Mouse (Mus musculus): ENCODE measurements at regions not wholly inside any gene's neighbourhood (a gene's known extent, or its start where the extent isn't known, plus 50 kb on each side); places are given as distances from the start of the nearest gene placed in this dataset.
"Not testable (repeated sequence)": the region's sequence is repeated elsewhere in the genome, so short reads cannot be mapped to it uniquely, and the experiment has no call there.

- Histone ChIP-seq H3K27me3 (ENCODE audit: control insufficient read depth, insufficient read depth, low read length) (no peaks in the 10 kb centered on the region), H3K4me3 (ENCODE audit: control insufficient read depth, insufficient read depth, low read length) (no peak overlapping the region)
- TF ChIP-seq CTCF (IDR thresholded peaks at IDR 0.05; ENCODE audit: borderline replicate concordance, control insufficient read depth, extremely low read depth, insufficient read depth, low read length, poor library complexity) (no peak), POLR2A (IDR thresholded peaks at IDR 0.05; ENCODE audit: control insufficient read depth, extremely low read depth, insufficient read depth, low read length, poor library complexity) (no peak)
Measured at GRCm38 (mm10) chr14:61758586-61758985, 151.3 kb downstream of the Kcnrg start.

GRCm38 (mm10) chr14:61760176-61760575 is 152.9 kb downstream of the Kcnrg start:
- H3K4me1 ChIP-seq (replicated peaks; ENCODE audit: control insufficient read depth, insufficient read depth, low read length); H3K4me3 ChIP-seq (ENCODE audit: control insufficient read depth, insufficient read depth, low read length); H3K36me3 ChIP-seq (ENCODE audit: control insufficient read depth, insufficient read depth, low read length); H3K27ac ChIP-seq (ENCODE audit: control insufficient read depth, insufficient read depth, low read length); DNase-seq; H3K27me3 ChIP-seq (ENCODE audit: control insufficient read depth, insufficient read depth, low read length): not testable (repeated sequence)
- 94% methylated on average over 12 of the region's 12 CpGs for WGBS

More at GRCm38 (mm10) chr14:61758586-61758985, 151.3 kb downstream of the Kcnrg start:
- no peak for DNase-seq
- Histone ChIP-seq H3K27ac (ENCODE audit: control insufficient read depth, insufficient read depth, low read length) (no peak overlapping the region), H3K36me3 (ENCODE audit: control insufficient read depth, insufficient read depth, low read length) (no peaks in the 10 kb centered on the region), H3K4me1 (replicated peaks; ENCODE audit: control insufficient read depth, insufficient read depth, low read length) (peaks cover 6% of the 10 kb centered on the region)
- 95% methylated on average over 5 of the region's 5 CpGs for WGBS

GRCm38 (mm10) chr14:61762076-61762475 is 154.8 kb downstream of the Kcnrg start:
- Histone ChIP-seq H3K4me1 (replicated peaks; ENCODE audit: control insufficient read depth, insufficient read depth, low read length) (peaks cover 4% of the 10 kb centered on the region), H3K27ac (ENCODE audit: control insufficient read depth, insufficient read depth, low read length) (no peak overlapping the region), H3K36me3 (ENCODE audit: control insufficient read depth, insufficient read depth, low read length) (no peaks in the 10 kb centered on the region), H3K4me3 (ENCODE audit: control insufficient read depth, insufficient read depth, low read length) (no peak overlapping the region), H3K27me3 (ENCODE audit: control insufficient read depth, insufficient read depth, low read length) (no peaks in the 10 kb centered on the region)
- no peak for DNase-seq
- TF ChIP-seq CTCF (IDR thresholded peaks at IDR 0.05; ENCODE audit: borderline replicate concordance, control insufficient read depth, extremely low read depth, insufficient read depth, low read length, poor library complexity) (no peak), POLR2A (IDR thresholded peaks at IDR 0.05; ENCODE audit: control insufficient read depth, extremely low read depth, insufficient read depth, low read length, poor library complexity) (no peak)
- WGBS, result 89% methylated on average over 5 of the region's 5 CpGs

- Histone ChIP-seq H3K36me3 (ENCODE audit: control insufficient read depth, insufficient read depth, low read length) (no peaks in the 10 kb centered on the region), H3K4me3 (ENCODE audit: control insufficient read depth, insufficient read depth, low read length) (no peak overlapping the region), H3K27ac (ENCODE audit: control insufficient read depth, insufficient read depth, low read length) (no peak overlapping the region), H3K4me1 (replicated peaks; ENCODE audit: control insufficient read depth, insufficient read depth, low read length) (no peaks in the 10 kb centered on the region), H3K27me3 (ENCODE audit: control insufficient read depth, insufficient read depth, low read length) (no peaks in the 10 kb centered on the region)
- WGBS, result 94% methylated on average over 5 of the region's 5 CpGs
- no peak for DNase-seq
- TF ChIP-seq CTCF (IDR thresholded peaks at IDR 0.05; ENCODE audit: borderline replicate concordance, control insufficient read depth, extremely low read depth, insufficient read depth, low read length, poor library complexity), result no peak
- TF ChIP-seq POLR2A (IDR thresholded peaks at IDR 0.05; ENCODE audit: control insufficient read depth, extremely low read depth, insufficient read depth, low read length, poor library complexity), result no peak
Measured at GRCm38 (mm10) chr14:61769881-61770280, 162.6 kb downstream of the Kcnrg start.

- H3K4me1 ChIP-seq (replicated peaks; ENCODE audit: control insufficient read depth, insufficient read depth, low read length), result no peaks in the 10 kb centered on the region
- TF ChIP-seq CTCF (IDR thresholded peaks at IDR 0.05; ENCODE audit: borderline replicate concordance, control insufficient read depth, extremely low read depth, insufficient read depth, low read length, poor library complexity) (no peak), POLR2A (IDR thresholded peaks at IDR 0.05; ENCODE audit: control insufficient read depth, extremely low read depth, insufficient read depth, low read length, poor library complexity) (no peak)
- DNase-seq, result no peak
- H3K36me3 ChIP-seq (ENCODE audit: control insufficient read depth, insufficient read depth, low read length), result no peaks in the 10 kb centered on the region
- no peaks in the 10 kb centered on the region for H3K27me3 ChIP-seq (ENCODE audit: control insufficient read depth, insufficient read depth, low read length)
- 78% methylated on average over 3 of the region's 3 CpGs for WGBS
- no peak overlapping the region for H3K4me3 ChIP-seq (ENCODE audit: control insufficient read depth, insufficient read depth, low read length)
- H3K27ac ChIP-seq (ENCODE audit: control insufficient read depth, insufficient read depth, low read length), result no peak overlapping the region
Measured at GRCm38 (mm10) chr14:61774171-61774570, 166.9 kb downstream of the Kcnrg start.

- WGBS, result 90% methylated on average over 5 of the region's 5 CpGs
- Histone ChIP-seq H3K4me3 (ENCODE audit: control insufficient read depth, insufficient read depth, low read length) (no peak overlapping the region), H3K36me3 (ENCODE audit: control insufficient read depth, insufficient read depth, low read length) (no peaks in the 10 kb centered on the region), H3K27me3 (ENCODE audit: control insufficient read depth, insufficient read depth, low read length) (no peaks in the 10 kb centered on the region), H3K27ac (ENCODE audit: control insufficient read depth, insufficient read depth, low read length) (no peak overlapping the region), H3K4me1 (replicated peaks; ENCODE audit: control insufficient read depth, insufficient read depth, low read length) (no peaks in the 10 kb centered on the region)
- TF ChIP-seq CTCF (IDR thresholded peaks at IDR 0.05; ENCODE audit: borderline replicate concordance, control insufficient read depth, extremely low read depth, insufficient read depth, low read length, poor library complexity) (no peak), POLR2A (IDR thresholded peaks at IDR 0.05; ENCODE audit: control insufficient read depth, extremely low read depth, insufficient read depth, low read length, poor library complexity) (no peak)
- no peak for DNase-seq
Measured at GRCm38 (mm10) chr14:61778618-61779017, 171.4 kb downstream of the Kcnrg start.

- no peak overlapping the region for H3K4me3 ChIP-seq (ENCODE audit: control insufficient read depth, insufficient read depth, low read length)
- H3K4me1 ChIP-seq (replicated peaks; ENCODE audit: control insufficient read depth, insufficient read depth, low read length), result peaks cover 4% of the 10 kb centered on the region; the same call in 1 of the 2 replicates
- no peak overlapping the region for H3K27ac ChIP-seq (ENCODE audit: control insufficient read depth, insufficient read depth, low read length)
- no peaks in the 10 kb centered on the region for H3K27me3 ChIP-seq (ENCODE audit: control insufficient read depth, insufficient read depth, low read length)
- H3K36me3 ChIP-seq (ENCODE audit: control insufficient read depth, insufficient read depth, low read length), result no peaks in the 10 kb centered on the region
- WGBS, result 94% methylated on average over 3 of the region's 3 CpGs
- TF ChIP-seq POLR2A (IDR thresholded peaks at IDR 0.05; ENCODE audit: control insufficient read depth, extremely low read depth, insufficient read depth, low read length, poor library complexity), result no peak
- TF ChIP-seq CTCF (IDR thresholded peaks at IDR 0.05; ENCODE audit: borderline replicate concordance, control insufficient read depth, extremely low read depth, insufficient read depth, low read length, poor library complexity), result no peak
- no peak for DNase-seq
Measured at GRCm38 (mm10) chr14:61783206-61783605, 175.9 kb downstream of the Kcnrg start.

Measured in thymus, adult 2 months (tissue).